Mouse (Mus musculus) spleen, adult 2 months (tissue): ENCODE measurements at regions not wholly inside any gene's neighbourhood (a gene's known extent, or its start where the extent isn't known, plus 50 kb on each side); places are given as distances from the start of the nearest gene placed in this dataset.

Experiments used
- CTCF ChIP-seq: fragments of 200-500 bp; IDR thresholded peaks from 2 replicates; pipeline ENCODE4 v1.5.1; 2011; ENCODE audit warnings: mild to moderate bottlenecking, inconsistent platforms; ENCODE audit not compliant: insufficient read depth, insufficient read length, insufficient replicate concordance; ENCODE audit errors: extremely low read depth
- POLR2A ChIP-seq: fragments of 200-500 bp; IDR thresholded peaks from 2 replicates; pipeline ENCODE4 v1.6.1; 2011; ENCODE audit warnings: low read depth, low read length, inconsistent platforms

GRCm38 (mm10) chr3:52466571-52466970 lies 198.4 kb downstream of the Foxo1 start:
- TF ChIP-seq POLR2A (no peak), CTCF (no peak)
